Mouse (Mus musculus) adrenal gland, postnatal 4 days (tissue): Measurements from ENCODE around the gene Rrp1b. TPM values are rescaled to one million over a fixed set of nuclear protein-coding genes. Genes with fewer than 3 reads are reported as not detected.

Source experiments
- total RNA-seq, 2 experiments: library from RNA; stranded (reverse); gene quantifications; 2 replicates each; pipeline ENCODE4 v1.2.3; 2021

Rrp1b gene
- total RNA-seq, 2 experiments from 2014 or later = 29.2 to 35.3 TPM

Other genes with a start within 250 kb of the Rrp1b start
- gene Sik1, start 180.3 kb upstream of the Rrp1b start, total RNA-seq = 10 to 100 TPM; 27.1 to 28.0 TPM
- gene Hsf2bp, start 249 bp downstream of the Rrp1b start, total RNA-seq = 1 to 10 TPM; 1.9 TPM
- gene Notch3, start 130.8 kb downstream of the Rrp1b start, total RNA-seq = 10 to 100 TPM; 24.4 to 26.7 TPM
- gene Ephx3, start 153.4 kb downstream of the Rrp1b start, total RNA-seq = under 1 TPM in 1 of 2 experiments, not detected in 1; 0.28 TPM
- gene Brd4, start 248.6 kb downstream of the Rrp1b start, total RNA-seq = 100 to 1,000 TPM; 119 to 139 TPM